Mouse (Mus musculus) retina, postnatal 7 days (tissue): ENCODE data around the gene Mpp3.

Experiments used
- DNase-seq: peaks from one replicate; pipeline ENCODE4 v3.0.0-alpha.2; 2012; ENCODE audit warnings: low read depth, low spot score

Mpp3 gene

DNA sequence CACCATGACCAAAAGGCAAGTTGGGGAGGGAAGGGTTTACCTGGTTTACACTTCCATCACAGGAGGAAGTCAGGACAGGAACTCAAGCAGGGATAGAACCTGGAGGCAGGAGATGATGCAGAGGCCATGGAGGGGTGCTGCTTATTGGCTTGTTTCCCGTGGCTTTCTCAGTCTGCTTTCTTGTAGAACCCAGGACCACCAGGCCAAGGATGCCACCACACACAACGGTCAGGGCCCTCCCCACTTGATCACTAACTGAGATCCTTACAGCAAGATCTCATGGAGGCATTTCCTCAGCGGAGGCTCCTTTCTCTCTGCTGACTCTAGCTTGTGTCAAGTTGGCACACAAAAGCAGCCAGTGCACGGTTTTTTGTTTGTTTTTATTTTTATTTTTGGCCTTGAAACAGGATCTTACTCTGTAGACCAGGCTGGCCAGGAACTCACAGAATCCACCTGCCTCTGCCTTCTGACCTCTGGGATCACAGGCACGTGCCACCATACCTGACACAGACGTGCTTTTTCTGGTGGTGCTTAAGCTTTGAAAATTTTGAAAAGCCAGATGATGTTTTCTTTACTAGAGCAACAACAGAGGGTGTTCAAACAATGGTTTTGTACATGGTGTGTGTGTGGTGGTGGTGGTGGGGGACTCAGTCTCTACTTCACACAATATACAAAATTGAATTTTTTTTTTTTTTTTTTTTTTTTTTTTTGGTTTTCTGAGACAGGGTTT lies at the start of gene Mpp3:
Mpp3 (minus strand) TSS at position 375 of the 730 bp plus-strand sequence.
- DNase-seq: no peak

DNA sequence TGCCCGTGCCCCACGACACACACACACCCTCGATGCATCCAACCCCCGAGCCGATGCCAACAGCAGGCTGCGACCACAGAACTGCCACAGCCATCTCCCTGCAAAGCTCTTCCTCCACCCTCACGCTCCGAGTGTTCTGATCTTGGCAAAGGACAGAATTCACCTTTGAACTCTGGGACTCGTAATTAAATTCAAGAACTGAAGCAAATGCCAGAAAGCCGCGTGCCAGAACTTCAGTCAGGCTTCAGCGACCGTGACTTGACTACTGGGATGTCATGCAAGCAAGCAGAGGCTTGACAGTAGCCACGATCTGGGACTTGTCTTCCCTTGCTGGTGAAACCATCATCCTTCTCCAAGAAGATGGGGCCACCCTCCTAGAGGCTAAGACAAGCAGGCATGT lies 45.5 kb upstream of the Mpp3 start:
- no peak for DNase-seq

DNA sequence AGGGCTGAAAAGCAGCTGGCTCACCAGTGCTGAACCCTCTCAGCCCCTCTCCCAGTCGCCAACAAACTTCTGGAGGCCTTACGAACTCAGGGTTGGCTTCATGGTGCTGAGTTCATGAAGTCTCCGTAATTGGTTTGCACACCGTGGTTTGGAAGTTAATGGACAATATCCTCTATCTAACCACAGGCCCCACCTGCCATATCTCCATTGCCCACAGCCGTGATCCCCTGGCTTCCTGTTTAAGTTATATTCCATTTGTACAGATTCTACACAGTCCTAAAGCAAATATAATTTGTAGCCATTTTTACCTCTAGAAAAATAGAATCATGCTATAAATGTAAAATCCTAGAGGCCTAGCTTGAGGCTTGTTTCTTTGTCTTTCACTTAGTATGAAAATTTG lies 44.5 kb upstream of the Mpp3 start:
- DNase-seq: no peak

DNA sequence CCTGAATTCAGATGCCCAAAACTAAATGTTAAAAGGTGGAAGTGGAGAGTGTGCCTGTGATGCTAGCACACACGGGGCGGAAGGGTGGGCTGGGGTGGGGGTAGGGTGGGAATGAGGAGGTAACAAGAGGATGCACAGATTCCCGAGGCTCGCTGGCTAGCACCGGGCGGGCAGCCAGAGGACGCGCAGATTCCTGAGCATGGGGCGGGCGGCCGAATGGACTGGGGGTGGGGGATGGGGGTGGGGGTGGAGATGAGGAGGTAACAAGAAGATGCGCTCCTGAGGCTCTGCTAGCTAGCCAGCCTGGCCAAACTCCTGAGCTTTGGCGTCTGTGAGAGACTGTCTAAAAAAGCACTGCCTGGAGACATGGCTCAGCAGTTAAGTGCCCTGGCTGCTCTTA lies 42.2 kb upstream of the Mpp3 start:
- no peak for DNase-seq

DNA sequence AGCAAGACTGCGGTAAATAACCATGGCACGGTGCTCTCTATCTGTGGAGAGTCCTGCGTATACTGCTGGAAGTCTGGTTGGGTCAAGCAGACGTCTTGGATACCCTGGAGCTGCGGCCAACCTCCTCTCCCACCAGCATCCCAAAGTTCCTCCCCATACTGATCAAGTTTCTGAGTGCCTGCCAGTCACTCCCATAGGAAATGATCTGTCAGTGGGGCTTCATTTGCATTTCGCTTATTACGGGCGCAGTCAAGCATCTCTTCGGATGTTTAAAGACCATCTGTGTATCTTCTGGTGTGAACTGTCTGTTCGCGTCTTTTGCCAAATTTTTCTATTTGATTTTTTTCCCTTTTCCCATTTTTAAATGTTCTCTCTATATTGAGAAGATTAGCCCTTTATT lies 41.4 kb upstream of the Mpp3 start:
- no peak for DNase-seq

DNA sequence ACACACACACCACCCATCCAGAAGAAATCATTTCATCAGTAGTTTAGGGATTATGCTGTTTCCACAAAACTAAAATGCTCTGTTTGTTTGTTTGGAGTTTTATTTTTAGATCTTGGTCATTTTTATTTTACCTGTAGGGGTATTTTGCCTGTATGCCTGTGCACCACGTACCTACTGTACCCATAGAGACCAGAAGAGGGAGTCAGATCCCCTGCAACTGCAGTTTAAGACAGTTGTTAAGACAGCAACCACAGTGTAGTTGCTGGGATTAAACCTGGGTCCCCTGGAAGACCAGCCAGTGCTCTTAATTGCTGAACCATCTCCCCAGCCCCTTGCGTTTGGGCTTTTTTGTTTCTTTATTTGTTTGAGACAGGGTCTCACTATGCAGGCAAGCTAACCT lies 40.7 kb upstream of the Mpp3 start:
- no peak for DNase-seq

DNA sequence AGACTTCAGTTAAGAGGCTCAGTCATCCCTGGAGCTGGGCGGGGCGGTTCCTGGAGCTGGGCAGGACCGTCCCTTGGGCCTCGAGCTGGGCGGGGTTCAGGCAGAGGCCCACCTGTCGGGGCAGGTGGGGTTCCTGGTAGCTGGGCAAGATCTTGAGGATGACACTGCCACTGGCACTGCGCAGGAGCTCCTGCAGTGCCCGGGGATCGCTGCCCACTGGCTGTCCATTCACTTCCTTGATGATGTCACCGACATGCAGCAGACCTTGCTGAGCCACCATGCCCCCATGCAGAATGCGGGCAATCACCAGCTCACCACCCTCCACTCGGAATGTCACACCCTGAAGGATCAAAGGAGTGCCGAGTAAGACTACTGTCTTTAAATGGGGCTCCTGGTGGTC lies 34.8 kb upstream of the Mpp3 start:
- DNase-seq: no peak

DNA sequence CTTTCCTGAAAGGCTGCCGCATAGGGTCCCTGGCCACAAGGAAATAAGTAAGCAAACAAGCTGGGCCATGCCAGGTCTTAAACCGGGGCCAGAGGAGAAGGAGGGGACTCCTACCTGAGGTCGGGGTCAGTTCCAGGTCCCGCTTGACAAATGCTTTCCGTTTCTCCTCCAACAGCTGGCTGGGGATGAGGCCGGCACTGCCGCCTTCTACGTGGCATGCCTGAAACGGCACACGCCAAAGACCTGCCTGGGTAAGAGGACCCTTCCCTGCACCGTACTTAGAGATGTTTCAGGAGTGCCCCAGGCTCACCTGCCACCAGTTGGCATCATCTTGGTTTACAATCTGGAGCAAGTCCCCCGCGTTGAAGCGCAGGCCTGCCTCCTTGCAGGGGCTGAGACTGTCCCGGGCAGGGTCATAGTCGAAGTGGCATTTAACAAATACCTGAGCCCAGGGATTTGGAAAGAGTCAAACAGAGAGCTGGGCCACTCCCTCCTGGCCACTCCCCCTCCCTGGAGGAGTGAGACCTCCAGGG lies 33.7 kb upstream of the Mpp3 start:
- DNase-seq: no peak

DNA sequence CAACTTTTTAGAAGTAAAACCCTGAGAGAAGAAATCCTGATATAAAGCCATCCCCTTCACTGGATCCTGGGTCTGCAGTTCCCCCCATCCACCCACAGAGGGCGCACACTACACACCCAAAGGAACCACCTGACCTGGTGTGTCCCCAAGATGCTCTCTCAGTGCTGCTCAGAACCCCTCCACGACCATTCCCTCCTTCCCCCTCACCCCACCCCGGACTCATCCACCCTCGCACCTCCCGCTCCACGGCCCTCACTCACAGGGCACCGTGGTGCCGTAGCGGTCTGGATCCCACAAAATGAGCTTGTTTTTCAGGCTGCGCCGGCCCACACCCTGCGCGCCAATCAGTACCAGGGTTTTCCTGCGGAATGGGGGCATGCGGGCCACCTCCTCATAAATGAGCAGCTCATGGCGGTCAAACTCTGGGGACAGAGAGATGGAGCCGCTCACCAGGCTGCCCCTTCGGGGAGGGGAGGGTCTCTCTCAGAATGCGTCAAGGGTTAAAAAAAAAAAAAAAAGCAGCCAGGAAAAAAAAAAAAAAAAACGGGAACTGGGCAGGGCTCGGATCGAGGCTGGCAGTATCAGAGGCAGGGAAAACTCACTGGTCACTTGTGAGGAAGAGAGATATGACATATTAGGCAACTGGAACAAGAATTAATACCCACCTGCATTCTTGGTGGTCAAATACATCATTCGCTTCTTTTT lies 33.1 kb upstream of the Mpp3 start:
- DNase-seq: peak; percentile 72

DNA sequence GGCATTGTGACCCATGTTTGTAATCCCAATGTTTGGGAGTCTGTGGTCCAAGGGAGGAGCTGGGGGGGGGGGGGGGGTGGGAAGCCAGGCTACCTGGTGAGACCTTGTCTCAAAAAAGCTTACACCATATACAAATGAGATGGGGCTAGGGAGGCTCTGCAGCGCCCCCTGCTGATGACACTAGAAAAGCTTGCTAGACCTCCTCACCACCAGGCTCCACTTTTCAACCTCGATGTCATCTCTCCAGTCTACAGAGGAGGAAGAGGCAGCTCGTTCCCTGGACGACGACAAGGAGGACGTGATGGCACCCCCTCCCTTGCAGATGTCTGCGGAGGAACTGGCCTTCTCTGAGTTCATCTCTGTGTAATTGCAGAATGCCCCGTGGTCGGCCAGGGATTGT lies 25.6 kb upstream of the Mpp3 start:
- peak; percentile 35 for DNase-seq

DNA sequence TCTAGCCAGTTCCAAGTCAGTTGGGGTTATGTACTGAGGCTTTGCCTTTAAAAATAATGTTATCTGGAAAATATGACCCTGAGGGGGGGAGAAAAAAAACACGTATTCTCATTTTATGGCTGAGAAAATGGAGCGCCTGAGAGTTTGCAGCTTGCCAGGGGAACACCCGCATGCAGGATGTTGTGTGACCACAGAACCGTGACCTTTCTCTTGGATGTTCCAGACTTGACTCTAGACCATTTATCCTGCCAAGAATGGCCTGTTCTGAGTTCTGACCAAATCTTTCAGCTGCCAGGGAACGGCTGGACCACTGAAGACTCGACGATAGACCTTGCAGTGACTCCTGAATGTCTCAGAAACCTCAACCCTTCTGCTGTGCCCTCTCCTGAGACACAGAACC lies 24.9 kb upstream of the Mpp3 start:
- no peak for DNase-seq

DNA sequence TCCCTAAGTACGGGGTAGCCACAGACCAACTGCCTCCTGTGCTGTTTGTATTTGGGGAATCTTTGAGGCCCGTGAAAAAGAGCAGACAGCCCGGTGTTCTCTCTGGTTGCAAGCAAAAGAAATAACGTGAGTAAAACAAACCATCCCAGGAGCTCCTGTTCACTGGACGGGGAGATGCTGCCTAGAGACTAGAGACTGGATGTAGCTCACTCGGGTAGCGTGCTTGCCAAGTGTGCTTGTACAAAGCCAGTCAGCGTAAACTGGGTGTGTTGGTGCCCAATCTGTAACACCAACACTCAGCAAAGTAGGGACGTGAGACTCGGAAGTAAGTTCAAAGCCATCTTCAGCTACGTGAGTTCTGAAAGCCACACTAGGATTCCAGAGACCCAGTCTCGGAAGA lies 24.4 kb upstream of the Mpp3 start:
- DNase-seq: no peak

DNA sequence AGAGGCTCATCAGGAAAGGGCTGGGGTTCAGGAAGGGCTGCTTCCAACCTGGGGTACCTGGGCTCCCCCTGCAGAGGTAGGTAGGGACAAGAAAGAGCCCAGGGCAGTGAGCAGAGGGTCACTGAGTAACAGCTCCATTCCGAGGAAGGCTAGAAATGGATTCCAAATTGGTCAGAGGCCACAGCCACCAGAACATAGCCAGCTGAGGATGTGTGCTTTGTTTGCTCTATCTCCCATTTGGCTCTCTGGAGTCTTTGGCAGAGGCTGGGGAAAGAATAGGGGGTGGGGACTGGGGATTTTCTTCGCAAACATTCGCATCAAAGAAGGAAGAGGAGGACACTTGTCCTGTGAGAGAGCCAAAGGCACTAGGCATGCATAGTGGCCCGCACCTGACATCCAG lies 23.7 kb upstream of the Mpp3 start:
- no peak for DNase-seq

DNA sequence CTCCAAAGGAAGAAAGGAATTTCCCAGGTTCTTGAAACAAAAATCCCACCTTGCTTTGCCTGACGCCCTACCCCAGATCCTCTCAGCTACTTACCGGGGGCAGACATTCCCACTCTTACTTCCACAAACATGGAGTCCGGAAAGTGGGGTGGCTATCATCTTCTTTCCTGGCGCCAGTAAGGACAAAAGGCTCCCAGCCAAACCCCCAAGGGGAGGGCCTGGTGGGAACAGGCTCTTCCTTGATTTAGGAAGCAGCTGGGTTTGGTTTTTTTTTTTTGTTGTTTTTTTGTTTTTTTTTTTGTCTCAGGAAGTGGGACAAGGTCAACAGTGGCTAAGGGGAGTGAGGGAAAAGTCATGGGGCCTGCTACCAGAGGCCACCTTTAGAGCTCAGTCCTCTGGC lies 23.3 kb upstream of the Mpp3 start:
- DNase-seq: no peak

DNA sequence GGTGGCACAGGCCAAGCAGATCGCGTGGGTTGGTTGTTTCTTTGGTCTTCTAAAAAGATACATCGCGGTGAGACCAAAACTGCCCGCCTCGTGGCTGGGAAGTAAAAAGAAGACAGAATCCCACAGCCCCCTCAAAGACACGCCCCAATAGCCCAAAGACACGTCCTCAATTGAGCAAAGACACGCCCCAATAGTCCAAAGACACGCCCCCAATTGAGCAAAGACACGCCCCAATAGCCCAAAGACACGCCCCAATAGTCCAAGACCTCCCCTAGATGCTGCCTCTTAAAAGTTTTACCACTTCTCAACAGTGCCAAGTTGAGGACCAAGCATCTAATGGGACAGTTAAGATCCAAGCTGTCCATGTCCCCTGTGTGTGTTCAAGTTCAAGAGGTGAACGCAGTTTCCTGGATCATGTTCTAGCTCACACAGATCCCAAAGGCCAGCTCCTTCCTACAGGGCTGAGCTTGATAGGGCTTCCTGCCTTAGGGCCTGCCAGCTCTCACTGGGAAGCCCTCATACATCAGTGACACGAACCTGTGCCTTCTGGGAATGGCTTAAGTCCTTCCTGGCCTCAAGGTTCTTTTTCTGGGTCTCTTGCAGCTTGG lies 21.7 kb upstream of the Mpp3 start:
- no peak for DNase-seq

DNA sequence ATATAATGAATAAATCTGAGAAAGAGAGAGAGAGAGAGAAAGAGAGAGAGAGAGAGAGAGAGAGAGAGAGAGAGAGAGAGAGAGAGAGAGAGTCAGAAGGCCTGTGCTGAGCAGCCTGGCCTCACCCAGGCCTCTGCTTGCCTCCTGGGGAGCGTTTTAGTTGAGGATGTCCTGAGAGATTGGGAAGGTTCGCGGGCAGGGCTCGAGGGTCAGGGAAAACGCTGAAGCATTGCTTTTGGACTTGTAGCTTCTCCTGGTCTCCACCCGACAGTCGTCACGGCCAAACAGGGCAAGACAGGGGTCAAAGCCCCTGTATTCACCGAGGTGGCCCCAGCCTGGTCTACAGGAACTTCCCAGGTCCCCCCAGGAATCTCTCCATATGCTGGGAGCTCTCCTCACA lies 18.3 kb upstream of the Mpp3 start:
- DNase-seq: no peak

DNA sequence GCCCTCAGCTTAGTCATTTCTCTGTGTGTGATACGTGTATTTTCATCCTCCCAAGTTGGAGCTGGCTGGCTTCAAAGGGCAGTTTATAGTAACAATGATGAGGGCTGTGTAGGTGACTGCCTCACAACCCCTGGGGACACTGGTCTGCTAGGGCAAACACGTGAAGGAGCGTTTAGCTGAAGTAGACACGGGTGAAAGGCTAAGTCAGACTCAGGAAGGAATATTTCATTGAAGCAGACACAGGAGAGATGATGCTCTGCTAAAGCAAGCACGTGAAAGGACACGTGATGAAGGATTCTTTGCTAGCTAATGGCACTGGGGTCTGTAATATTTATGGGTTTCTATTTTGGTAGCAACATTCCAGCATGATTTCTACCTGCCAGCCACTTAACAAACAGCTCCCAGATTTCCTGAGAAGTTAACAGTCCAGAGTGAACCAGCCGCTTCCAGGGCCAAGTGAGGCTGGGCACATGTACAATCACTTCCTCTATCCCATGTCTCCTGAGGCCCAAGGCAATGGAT lies 16.5 kb upstream of the Mpp3 start:
- no peak for DNase-seq

DNA sequence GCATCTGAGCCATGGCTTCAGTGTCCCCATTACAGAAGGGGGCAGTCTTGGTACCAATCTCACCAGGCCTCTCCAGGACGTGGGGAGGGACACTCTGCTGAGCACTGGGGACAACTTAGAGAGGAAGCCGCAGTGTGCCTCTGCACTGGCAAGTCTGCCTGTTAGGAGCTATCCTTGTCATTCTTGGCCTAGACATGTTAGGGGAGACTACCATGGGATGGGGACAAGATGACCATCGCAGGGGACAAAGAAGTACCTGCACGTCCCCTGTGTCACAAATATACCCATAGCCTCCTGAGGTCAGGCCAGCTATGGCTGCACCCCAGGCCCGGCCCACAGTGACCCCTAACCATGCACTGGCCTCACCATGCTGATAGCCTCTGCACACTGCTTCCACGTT lies 15.1 kb upstream of the Mpp3 start:
- DNase-seq: no peak

DNA sequence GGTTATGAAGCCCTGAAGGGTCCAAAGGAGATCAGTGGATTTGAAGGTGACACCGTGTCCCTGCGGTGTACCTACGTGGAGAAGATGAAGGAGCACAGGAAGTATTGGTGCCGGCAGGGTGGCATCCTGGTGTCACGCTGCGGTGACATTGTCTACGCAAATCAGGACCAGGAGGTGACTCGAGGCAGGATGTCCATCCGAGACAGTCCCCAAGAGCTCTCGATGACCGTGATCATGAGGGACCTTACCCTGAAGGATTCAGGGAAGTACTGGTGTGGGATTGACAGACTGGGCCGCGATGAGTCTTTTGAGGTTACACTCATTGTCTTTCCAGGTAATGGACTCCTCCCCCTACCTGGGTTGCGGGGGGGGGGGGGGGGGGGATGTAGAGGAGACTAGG lies 14.7 kb upstream of the Mpp3 start:
- DNase-seq: no peak

DNA sequence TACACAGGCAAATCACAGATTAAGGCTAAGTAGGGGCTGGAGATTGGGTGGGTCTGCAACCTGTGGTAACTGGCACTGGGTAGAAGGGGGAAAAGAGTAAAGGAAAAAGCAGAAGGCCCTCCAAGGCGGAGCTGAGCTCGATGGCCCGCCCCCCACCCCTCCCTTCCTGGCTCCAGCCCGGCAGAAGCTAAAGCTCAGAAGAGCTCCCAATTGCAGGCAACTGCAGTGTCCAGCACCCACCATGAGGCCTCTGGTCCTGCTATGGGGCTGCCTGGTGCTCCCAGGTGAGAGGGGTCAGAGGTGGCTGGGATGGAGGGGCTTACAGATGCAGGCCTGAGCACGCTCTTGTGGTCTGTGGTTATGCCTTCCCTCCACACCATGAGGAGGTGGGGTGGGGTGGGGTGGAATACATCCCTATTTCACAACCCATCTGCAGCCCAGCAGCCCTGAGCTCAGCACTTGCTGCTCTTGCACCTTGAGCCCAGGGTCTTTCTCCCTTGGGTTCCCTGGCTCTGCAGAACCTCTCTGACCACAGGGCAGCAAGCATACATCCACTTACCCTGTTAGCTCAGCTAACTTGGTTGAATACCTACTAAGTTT lies 13.2 kb upstream of the Mpp3 start, which contains the start of gene Cd300lg:
Cd300lg (plus strand) TSS at position 160 of the 600 bp plus-strand sequence.
- no peak for DNase-seq

DNA sequence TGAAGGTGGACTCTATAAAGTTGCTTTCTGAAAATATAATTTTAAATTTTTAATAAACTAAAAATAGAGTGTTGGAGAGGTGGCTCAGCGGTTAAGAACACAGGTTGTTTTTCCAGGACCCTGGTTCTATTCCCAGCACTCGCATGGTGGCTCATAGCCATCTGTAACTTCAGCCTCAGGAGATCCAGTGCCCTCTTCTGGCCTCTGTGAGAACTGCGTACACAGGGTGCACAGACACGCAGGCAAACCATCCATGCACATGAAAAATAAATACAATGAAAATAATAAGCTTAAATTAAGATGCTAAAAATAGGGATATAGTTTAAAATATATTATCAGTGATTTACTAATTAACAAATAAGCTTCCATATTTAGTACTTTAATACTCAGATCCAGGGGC lies 12.4 kb upstream of the Mpp3 start:
- DNase-seq: no peak

DNA sequence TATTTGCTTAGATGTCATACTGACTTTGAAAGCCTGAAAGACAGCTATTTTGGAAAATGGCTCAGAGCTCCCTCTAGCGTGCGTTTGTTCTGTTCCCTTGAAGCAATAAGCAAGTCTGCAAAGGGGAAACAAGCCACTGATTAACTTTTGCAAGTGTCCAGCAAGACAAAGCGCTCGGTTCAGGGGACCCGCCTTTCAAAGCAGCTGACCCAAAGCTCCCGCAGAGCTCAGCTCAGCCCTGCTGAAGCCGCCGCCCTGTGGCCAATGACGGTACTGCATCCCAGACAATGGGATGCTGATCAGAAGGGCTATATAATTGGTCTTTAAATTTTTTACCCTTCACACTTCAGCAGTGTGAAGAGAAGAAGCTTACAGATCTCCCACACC lies 11.9 kb upstream of the Mpp3 start:
- peak; percentile 65 for DNase-seq
